Mouse (Mus musculus) gastrocnemius, adult 8-10 months (tissue): ENCODE results near the gene Mapkapk3. TPM values are rescaled to one million over a fixed set of nuclear protein-coding genes. Genes with fewer than 3 reads are reported as not detected.

Experiments used
- DNase-seq, 2 experiments: peaks; one replicate each; pipeline ENCODE4 v3.0.0; 2022; ENCODE audit warnings: low spot score in 2 of 2
- microRNA-seq: library from miRNA; unstranded; fragments of <30 nt; microRNA quantifications from one replicate; pipeline ENCODE4 v1.2.0, GENCODE M21; 2022
- total RNA-seq, 4 experiments: library from RNA; stranded (reverse); gene quantifications; 2 replicates each; pipeline ENCODE4 v1.2.4; 2022

Mapkapk3 gene
- total RNA-seq, 4 experiments from 2014 or later: 33.6 to 41.0 (median 36.0) TPM

GRCm38 (mm10) chr9:107224597-107224996 lies 65.1 kb downstream of the Mapkapk3 start:
- no peak for DNase-seq

Small RNAs within 50 kb of the gene (microRNA-seq; reads per million reads assigned to microRNA genes)
- not detected for gene Gm22238

Other genes starting within 250 kb of the Mapkapk3 start
- gene Dock3, start 58.0 kb downstream of the Mapkapk3 start, total RNA-seq: under 1 TPM in 3 of 4 experiments, not detected in 1; 0.13 to 0.32 (median 0.19) TPM
- gene Cish, start 6.1 kb upstream of the Mapkapk3 start, total RNA-seq: 10 to 100 TPM in 3 of 4 experiments, 1 to 10 TPM in 1; 5.1 to 61.2 (median 22.7) TPM
- gene Hemk1, start 48.5 kb upstream of the Mapkapk3 start, total RNA-seq: 10 to 100 TPM in 3 of 4 experiments, 1 to 10 TPM in 1; 9.6 to 16.3 (median 11.7) TPM
- 10 to 100 TPM; 29.0 to 53.2 (median 38.4) TPM for gene 6430571L13Rik, start 50.7 kb upstream of the Mapkapk3 start, total RNA-seq
- gene Cacna2d2, start 109.7 kb upstream of the Mapkapk3 start, total RNA-seq: under 1 TPM; 0.15 to 0.65 (median 0.41) TPM
- gene Tmem115, start 244.1 kb upstream of the Mapkapk3 start, total RNA-seq: 10 to 100 TPM; 15.4 to 19.0 (median 16.6) TPM